Mouse (Mus musculus) erythroblast, embryonic 14.5 days (primary cell): ENCODE results near the gene Zfp871.

ENCODE experiments used
- GATA1 ChIP-seq: IDR thresholded peaks from 2 replicates; pipeline ENCODE4 v1.6.1; 2012; ENCODE audit warnings: low read length, inconsistent platforms, mixed read lengths
- TAL1 ChIP-seq: IDR thresholded peaks from 3 replicates; pipeline ENCODE4 v1.6.1; 2012; ENCODE audit warnings: low read length, inconsistent platforms, mixed read lengths

DNA sequence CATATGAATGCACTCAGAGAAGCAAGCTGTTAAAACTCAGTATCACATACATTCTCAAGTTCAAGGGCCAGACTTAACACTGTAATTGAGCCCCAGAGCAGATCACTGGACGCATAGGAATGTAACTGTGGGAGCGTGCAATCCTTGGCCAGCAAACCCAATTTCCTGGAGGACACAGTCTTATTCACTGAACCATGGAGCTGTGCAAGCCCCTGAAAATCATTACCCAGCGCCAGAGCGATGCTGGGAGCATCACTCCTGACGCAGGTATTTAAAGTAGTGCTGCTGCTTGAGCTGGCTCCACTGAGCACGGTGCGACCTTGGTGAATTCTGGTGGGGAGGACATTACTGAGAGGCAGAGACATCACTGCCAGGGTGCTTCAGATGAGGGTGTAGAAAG, 26.0 kb upstream of the Zfp871 start:
- TF ChIP-seq GATA1, result no peak
- TF ChIP-seq TAL1, result no peak
